Mouse (Mus musculus) heart, embryonic 12.5 days (tissue): ENCODE measurements around the gene Gm45618. TPM values are rescaled to one million over a fixed set of nuclear protein-coding genes. Genes with fewer than 3 reads are reported as not detected.
"Not testable (repeated sequence)": the region's sequence is repeated elsewhere in the genome, so short reads cannot be mapped to it uniquely, and the experiment has no call there.

Experiments used
- ATAC-seq: fragments of 200-750 bp; cut with Nextera tagmentation; 2 replicates; pipeline ENCODE4 v1.8.0; 2017; ENCODE audit warnings: moderate TSS enrichment, moderate library complexity; ENCODE audit not compliant: insufficient number of reproducible peaks, low FRiP score
- H3K27ac ChIP-seq: fragments of 300-500 bp; sonication (generic); 2 replicates; pipeline ENCODE4 v1.5.1; 2016; ENCODE audit warnings: mild to moderate bottlenecking, moderate library complexity; ENCODE audit not compliant: poor library complexity, severe bottlenecking
- H3K27me3 ChIP-seq: fragments of 300-500 bp; sonication (generic); replicated peaks from 2 replicates; pipeline ENCODE4 v1.6.1; 2016; ENCODE audit warnings: mild to moderate bottlenecking, moderate library complexity
- H3K36me3 ChIP-seq: fragments of 300-500 bp; sonication (generic); 2 replicates; pipeline ENCODE4 v1.6.1; 2016; ENCODE audit warnings: mild to moderate bottlenecking, moderate library complexity
- H3K4me1 ChIP-seq: fragments of 300-500 bp; sonication (generic); replicated peaks from 2 replicates; pipeline ENCODE4 v1.6.1; 2016; ENCODE audit warnings: mild to moderate bottlenecking
- H3K4me2 ChIP-seq: fragments of 300-500 bp; sonication (generic); 2 replicates; pipeline ENCODE4 v1.6.1; 2016; ENCODE audit warnings: mild to moderate bottlenecking, moderate library complexity
- H3K4me3 ChIP-seq: fragments of 300-500 bp; sonication (generic); 2 replicates; pipeline ENCODE4 v1.5.1; 2016; ENCODE audit warnings: mild to moderate bottlenecking
- H3K9ac ChIP-seq: fragments of 300-500 bp; sonication (generic); 2 replicates; pipeline ENCODE4 v1.6.1; 2016; ENCODE audit warnings: mild to moderate bottlenecking, moderate library complexity
- H3K9me3 ChIP-seq: fragments of 300-500 bp; sonication (generic); replicated peaks from 2 replicates; pipeline ENCODE4 v1.6.1; 2016; ENCODE audit warnings: mild to moderate bottlenecking, moderate library complexity
- WGBS: fragments of 180-500 bp; shearing (Covaris S2); methylation state at CpG from one replicate; pipeline ENCODE4 v1.1.7; 2016; 5-methylcytosine and 5-hydroxymethylcytosine counted together
- polyA plus RNA-seq: library from polyadenylated mRNA; unstranded; fragments of >200 nt; fragmentation: Nextera tagmentation; extraction: Ambion mirVana; gene quantifications from 2 replicates; pipeline ENCODE4 v1.2.1, GENCODE M21; 2016

The Gm45618 gene
- polyA plus RNA-seq, 1 experiment from 2014 or later: not detected

DNA sequence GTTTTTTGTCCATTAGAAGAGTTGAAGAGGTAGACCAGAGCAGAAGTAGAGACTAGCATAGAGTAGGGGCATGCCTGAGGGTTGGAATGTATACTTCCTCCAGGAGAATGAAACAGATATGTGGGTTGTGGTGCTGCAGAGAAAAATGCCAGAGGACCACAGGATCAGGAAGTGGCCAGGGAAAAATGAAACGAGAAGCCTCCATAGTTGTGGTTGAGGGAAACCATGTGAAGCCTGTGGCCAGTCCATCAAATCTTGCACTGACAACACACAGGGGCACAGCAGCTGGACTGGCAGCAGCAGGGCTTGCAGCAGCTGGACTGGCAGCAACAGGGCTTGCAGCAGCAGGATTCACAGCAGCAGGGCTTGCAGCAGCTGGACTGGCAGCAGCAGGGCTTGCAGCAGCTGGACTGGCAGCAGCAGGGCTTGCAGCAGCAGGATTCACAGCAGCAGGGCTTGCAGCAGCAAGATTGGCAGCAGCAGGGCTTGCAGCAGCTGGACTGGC lies 23.0 kb upstream of the Gm45618 start:
- H3K36me3 ChIP-seq, H3K9me3 ChIP-seq, ATAC-seq, H3K27ac ChIP-seq, H3K4me2 ChIP-seq, H3K9ac ChIP-seq, H3K4me1 ChIP-seq, H3K4me3 ChIP-seq: not testable (repeated sequence)
- peaks cover 17% of the 10 kb centered on the region for H3K27me3 ChIP-seq
- WGBS: 28% methylated on average over 1 of the region's 1 CpGs

GRCm38 (mm10) chr7:142140696-142141095 lies 20.2 kb upstream of the Gm45618 start:
- Histone ChIP-seq H3K4me1 (peaks cover 9% of the 10 kb centered on the region), H3K4me3 (no peak overlapping the region), H3K27me3 (peaks cover 17% of the 10 kb centered on the region), H3K9me3 (no peaks in the 10 kb centered on the region), H3K4me2 (no peak overlapping the region), H3K36me3 (no peaks in the 10 kb centered on the region), H3K9ac (no peak overlapping the region), H3K27ac (no peak overlapping the region)
- ATAC-seq: no peak
- WGBS: 10% methylated on average over 1 of the region's 1 CpGs

DNA sequence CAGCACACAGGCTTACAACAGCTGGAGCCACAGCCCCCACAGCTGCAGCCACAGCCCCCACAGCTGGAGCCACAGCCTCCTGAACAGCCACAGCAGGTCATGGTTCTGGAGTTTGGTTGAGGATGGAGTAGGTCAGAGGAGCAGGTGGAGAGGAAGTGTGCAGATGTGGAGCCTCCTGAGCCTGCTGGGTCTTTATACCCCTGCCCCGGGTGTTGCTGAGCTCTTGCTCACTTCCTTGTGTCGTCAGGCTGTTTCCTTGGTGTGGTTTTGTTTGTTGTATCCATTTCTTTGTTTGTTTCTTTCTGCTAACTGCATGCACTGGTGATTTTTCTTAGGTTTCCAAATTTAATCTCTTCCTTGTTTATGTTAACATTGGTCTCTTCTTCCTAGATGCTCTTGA lies 15.4 kb upstream of the Gm45618 start, which contains the start of gene Gm39115:
Gm39115 (minus strand) TSS at position 101 of the 400 bp plus-strand sequence.
- not testable (repeated sequence) for H3K4me3 ChIP-seq, H3K4me2 ChIP-seq, H3K27ac ChIP-seq, H3K27me3 ChIP-seq, ATAC-seq, H3K9me3 ChIP-seq, H3K4me1 ChIP-seq, H3K36me3 ChIP-seq, H3K9ac ChIP-seq
- 30% methylated on average over 2 of the region's 2 CpGs for WGBS

DNA sequence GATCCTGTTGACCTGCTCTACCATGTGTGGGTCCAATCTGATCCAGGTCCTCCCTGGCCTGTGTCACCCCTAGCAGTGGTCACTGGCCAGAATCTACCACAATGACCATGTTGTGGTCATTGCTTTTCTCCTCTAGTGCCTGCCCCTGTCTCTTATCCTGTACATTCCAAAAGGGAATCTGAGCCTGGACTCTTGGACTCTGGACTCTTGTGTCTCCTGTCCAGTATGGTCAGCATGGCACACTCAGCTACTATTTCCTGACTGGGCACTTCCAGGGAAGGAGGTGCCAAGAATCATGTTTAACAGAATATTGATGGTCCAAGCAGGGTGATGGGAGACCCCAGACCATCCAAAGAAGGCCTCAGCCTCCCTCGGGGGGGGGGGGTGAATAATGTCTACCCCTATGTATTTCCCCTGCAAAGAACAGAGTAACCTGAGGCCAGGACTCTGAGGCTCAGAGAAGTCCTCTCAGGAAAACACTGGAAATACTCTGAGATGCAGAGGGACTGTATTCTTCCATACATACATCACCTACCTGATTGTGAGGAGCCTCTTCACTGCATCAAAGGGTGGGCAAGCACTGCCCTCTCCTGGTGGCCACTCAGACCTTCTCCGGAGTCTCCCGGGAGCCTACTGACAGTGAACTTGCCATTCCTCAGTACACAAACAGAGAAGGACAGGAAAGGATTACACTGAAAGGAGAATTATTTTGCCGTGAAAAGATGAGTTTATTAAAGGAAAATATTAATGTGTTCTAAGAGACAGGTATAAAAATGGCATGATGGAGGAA lies 13.9 kb upstream of the Gm45618 start:
- no peak for ATAC-seq
- H3K27me3 ChIP-seq: peaks cover 12% of the 10 kb centered on the region; the same call in 1 of the 2 replicates
- H3K4me2 ChIP-seq: no peak overlapping the region
- H3K9me3 ChIP-seq: no peaks in the 10 kb centered on the region
- H3K4me3 ChIP-seq: no peak overlapping the region
- H3K9ac ChIP-seq: no peak overlapping the region
- H3K27ac ChIP-seq: no peak overlapping the region
- WGBS: 46% methylated on average over 4 of the region's 4 CpGs
- no peaks in the 10 kb centered on the region for H3K36me3 ChIP-seq
- no peaks in the 10 kb centered on the region for H3K4me1 ChIP-seq

DNA sequence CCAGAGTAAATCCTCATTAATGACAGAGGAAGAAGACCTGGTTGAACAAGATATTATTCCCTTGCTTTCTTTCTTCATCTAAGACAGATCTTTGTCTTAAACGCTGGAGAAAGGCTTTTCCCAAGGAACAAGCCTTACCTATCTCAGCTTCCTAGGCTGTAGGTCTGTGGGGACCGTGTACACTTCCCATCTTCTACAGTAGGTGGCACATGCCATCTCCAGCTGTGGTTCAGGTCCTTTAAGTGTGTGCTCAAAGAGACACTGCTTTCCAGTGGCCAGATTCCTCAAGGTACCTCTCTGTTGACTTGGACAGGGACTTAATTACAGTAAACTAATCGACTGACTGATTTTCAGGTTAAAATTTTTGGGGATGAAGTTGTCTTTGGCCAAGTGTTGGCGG lies 8.3 kb upstream of the Gm45618 start:
- H3K36me3 ChIP-seq: no peaks in the 10 kb centered on the region
- H3K9ac ChIP-seq: no peak overlapping the region
- WGBS: 52% methylated on average over 4 of the region's 4 CpGs
- no peaks in the 10 kb centered on the region for H3K9me3 ChIP-seq
- no peak overlapping the region for H3K27ac ChIP-seq
- H3K4me2 ChIP-seq: no peak overlapping the region
- H3K4me3 ChIP-seq: no peak overlapping the region
- peaks cover 16% of the 10 kb centered on the region; the same call in 1 of the 2 replicates for H3K27me3 ChIP-seq
- H3K4me1 ChIP-seq: no peaks in the 10 kb centered on the region
- ATAC-seq: no peak

DNA sequence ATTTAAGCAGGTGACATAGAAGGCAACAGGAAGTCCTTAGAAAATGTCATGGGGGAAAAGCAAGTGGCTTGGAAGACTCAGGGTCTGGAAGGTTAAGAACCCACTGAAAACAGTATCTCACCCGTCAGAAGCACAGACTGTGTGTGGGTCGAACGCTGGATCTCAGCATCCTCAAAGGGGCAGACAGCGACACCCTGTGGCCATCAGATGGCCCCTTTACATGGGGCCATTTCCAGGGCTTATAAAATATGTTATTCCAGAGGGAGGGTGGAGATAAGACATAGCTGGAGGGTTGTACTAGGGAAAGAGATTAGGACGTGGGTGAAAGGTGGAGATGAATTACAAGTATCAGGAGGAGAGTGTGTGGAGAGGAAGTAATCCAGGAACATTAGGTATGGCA lies 897 bp downstream of the Gm45618 start:
- Histone ChIP-seq H3K4me1 (no peaks in the 10 kb centered on the region), H3K9ac (no peak overlapping the region), H3K4me3 (no peak overlapping the region), H3K27me3 (peaks cover 13% of the 10 kb centered on the region; the same call in 1 of the 2 replicates), H3K4me2 (no peak overlapping the region), H3K27ac (no peak overlapping the region), H3K36me3 (no peaks in the 10 kb centered on the region), H3K9me3 (no peaks in the 10 kb centered on the region)
- no peak for ATAC-seq
- 16% methylated on average over 5 of the region's 5 CpGs for WGBS

- Histone ChIP-seq H3K36me3 (no peaks in the 10 kb centered on the region), H3K4me3 (no peak overlapping the region), H3K9me3 (no peaks in the 10 kb centered on the region), H3K9ac (no peak overlapping the region), H3K4me1 (no peaks in the 10 kb centered on the region), H3K27ac (no peak overlapping the region), H3K27me3 (peaks cover 5% of the 10 kb centered on the region), H3K4me2 (no peak overlapping the region)
- 45% methylated on average over 5 of the region's 5 CpGs for WGBS
- no peak for ATAC-seq
These were observed 15.8 kb downstream of the Gm45618 start for GRCm38 (mm10) chr7:142104747-142105146.

DNA sequence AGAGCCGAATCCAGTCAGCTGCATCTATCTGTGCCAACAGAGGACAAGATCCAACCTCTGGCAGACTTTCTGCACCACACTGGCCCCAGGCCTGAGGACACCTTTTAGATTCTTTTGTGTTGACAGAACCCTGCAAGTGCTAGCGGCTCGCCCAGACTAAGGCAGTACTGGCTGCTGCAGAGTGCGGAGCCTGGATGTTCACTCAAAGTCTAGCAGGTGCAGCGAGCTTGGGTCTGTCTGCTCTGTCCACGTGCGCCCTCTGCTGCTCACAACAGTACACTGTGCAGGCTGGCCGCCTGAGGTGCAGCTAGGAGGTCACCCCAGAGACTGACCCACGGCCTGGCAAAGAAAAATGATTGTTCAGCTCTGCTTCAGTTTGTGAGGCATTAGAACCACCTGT lies 22.8 kb downstream of the Gm45618 start:
- Histone ChIP-seq H3K27me3 (peaks cover 40% of the 10 kb centered on the region), H3K27ac (no peak overlapping the region), H3K9ac (no peak overlapping the region), H3K9me3 (no peaks in the 10 kb centered on the region), H3K4me3 (no peak overlapping the region), H3K36me3 (no peaks in the 10 kb centered on the region), H3K4me2 (no peak overlapping the region), H3K4me1 (peaks cover 20% of the 10 kb centered on the region)
- 9% methylated on average over 9 of the region's 9 CpGs for WGBS
- ATAC-seq: peak; percentile 39; the same call in 1 of the 2 replicates

DNA sequence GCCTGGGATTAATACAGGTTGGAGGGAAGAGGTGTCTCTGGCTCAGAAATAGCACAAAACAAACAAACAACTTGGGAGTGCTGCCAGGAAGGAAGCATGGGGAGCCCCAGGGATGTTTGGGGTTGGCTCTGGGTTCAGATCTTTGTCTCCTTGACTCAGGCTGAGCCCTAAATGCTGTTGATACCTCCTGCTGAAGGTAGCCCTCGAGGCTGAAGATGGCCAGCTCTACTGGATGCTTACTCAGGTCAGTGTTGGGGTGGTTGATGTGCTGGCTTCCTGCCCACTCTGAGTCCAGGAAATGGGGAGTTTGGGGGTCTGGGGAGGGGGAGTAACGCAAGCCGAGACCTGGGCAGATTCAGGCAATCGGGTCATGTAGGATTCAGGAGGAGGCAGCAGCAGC lies 23.8 kb downstream of the Gm45618 start:
- WGBS: 68% methylated on average over 4 of the region's 4 CpGs
- H3K9me3 ChIP-seq: no peaks in the 10 kb centered on the region
- H3K27me3 ChIP-seq: peaks cover 43% of the 10 kb centered on the region
- H3K4me2 ChIP-seq: no peak overlapping the region
- H3K36me3 ChIP-seq: no peaks in the 10 kb centered on the region
- ATAC-seq: no peak
- no peak overlapping the region for H3K27ac ChIP-seq
- no peak overlapping the region for H3K9ac ChIP-seq
- peaks cover 31% of the 10 kb centered on the region for H3K4me1 ChIP-seq
- no peak overlapping the region for H3K4me3 ChIP-seq

- ATAC-seq: peak; percentile 95
- Histone ChIP-seq H3K4me2 (peak within 1 kb of the TSS; percentile 83), H3K4me3 (peak within 1 kb of the TSS; percentile 77), H3K36me3 (no peaks in the 10 kb centered on the region), H3K4me1 (peaks cover 44% of the 10 kb centered on the region), H3K9me3 (no peaks in the 10 kb centered on the region), H3K27me3 (peaks cover 43% of the 10 kb centered on the region), H3K9ac (peak within 1 kb of the TSS; percentile 86), H3K27ac (peak within 1 kb of the TSS; percentile 76)
- under 1% methylated on average over 62 of the region's 63 CpGs for WGBS
These were observed 25.2 kb downstream of the Gm45618 start, which contains the start of gene Dusp8 for GRCm38 (mm10) chr7:142095183-142095931. Gene Dusp8, minus strand, starts transcription at chr7:142095843.
